Mouse (Mus musculus): ENCODE measurements around the gene Uqcc1. TPM values are rescaled to one million over a fixed set of nuclear protein-coding genes. Genes with fewer than 3 reads are reported as not detected.
"Not testable (repeated sequence)": the region's sequence is repeated elsewhere in the genome, so short reads cannot be mapped to it uniquely, and the experiment has no call there.

The Uqcc1 gene
- polyA plus RNA-seq, 1 experiment from 2014 or later, result 66.5 TPM

GRCm38 (mm10) chr2:155849464-155849863 is 80.6 kb downstream of the Uqcc1 start:
- Histone ChIP-seq H3K4me1 (ENCODE audit: control insufficient read depth, insufficient read depth, low read length) (no peaks in the 10 kb centered on the region), H3K9me3 (replicated peaks; ENCODE audit: control insufficient read depth, low read length) (no peaks in the 10 kb centered on the region), H3K27me3 (ENCODE audit: control insufficient read depth, insufficient read depth, low read length) (no peaks in the 10 kb centered on the region), H3K9ac (ENCODE audit: low read length) (no peak overlapping the region), H3K36me3 (ENCODE audit: control insufficient read depth, insufficient read depth, low read length) (peaks cover 5% of the 10 kb centered on the region; the same call in 1 of the 2 replicates), H3K4me2 (ENCODE audit: low read depth, low read length) (no peak overlapping the region), H3K4me3 (replicated peaks; ENCODE audit: low read length) (no peak overlapping the region), H3K27ac (ENCODE audit: low read length) (no peak overlapping the region)
- ATAC-seq (ENCODE audit: insufficient read depth, low FRiP score), result no peak
- whole genome bisulfite sequencing, result 60% methylated on average over 7 of the region's 7 CpGs

GRCm38 (mm10) chr2:155848291-155848690 is 81.8 kb downstream of the Uqcc1 start:
- Histone ChIP-seq H3K27ac (ENCODE audit: low read length) (no peak overlapping the region), H3K27me3 (ENCODE audit: control insufficient read depth, insufficient read depth, low read length) (no peaks in the 10 kb centered on the region), H3K4me1 (ENCODE audit: control insufficient read depth, insufficient read depth, low read length) (no peaks in the 10 kb centered on the region), H3K9me3 (replicated peaks; ENCODE audit: control insufficient read depth, low read length) (no peaks in the 10 kb centered on the region), H3K36me3 (ENCODE audit: control insufficient read depth, insufficient read depth, low read length) (peaks cover 5% of the 10 kb centered on the region; the same call in 1 of the 2 replicates), H3K4me3 (replicated peaks; ENCODE audit: low read length) (no peak overlapping the region), H3K4me2 (ENCODE audit: low read depth, low read length) (no peak overlapping the region), H3K9ac (ENCODE audit: low read length) (no peak overlapping the region)
- ATAC-seq (ENCODE audit: insufficient read depth, low FRiP score), result no peak
- WGBS, result 23% methylated on average over 6 of the region's 6 CpGs

DNA sequence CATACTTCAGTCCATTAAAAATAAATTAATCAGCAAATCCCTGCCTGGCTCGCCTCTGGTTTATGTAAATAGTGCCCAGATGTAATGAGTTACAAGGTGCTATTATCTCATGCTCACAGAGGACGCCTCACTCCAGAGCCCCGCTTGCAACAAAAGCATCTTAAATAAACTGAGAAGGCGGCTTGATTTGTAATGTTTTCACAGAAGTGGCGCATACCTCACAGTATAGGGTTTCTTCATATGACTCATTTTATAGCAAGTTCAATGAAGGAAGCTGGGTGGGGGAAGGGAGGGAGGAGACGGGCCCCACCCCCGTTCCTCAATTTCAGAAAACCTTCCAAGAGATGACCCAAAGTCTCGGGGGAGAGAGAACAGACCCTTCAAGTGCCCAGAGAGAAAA is 83.2 kb downstream of the Uqcc1 start:
- Histone ChIP-seq H3K27ac (ENCODE audit: low read length) (no peak overlapping the region), H3K27me3 (ENCODE audit: control insufficient read depth, insufficient read depth, low read length) (no peaks in the 10 kb centered on the region), H3K36me3 (ENCODE audit: control insufficient read depth, insufficient read depth, low read length) (peaks cover 5% of the 10 kb centered on the region; the same call in 1 of the 2 replicates), H3K4me2 (ENCODE audit: low read depth, low read length) (no peak overlapping the region), H3K9me3 (replicated peaks; ENCODE audit: control insufficient read depth, low read length) (no peaks in the 10 kb centered on the region), H3K4me3 (replicated peaks; ENCODE audit: low read length) (no peak overlapping the region), H3K9ac (ENCODE audit: low read length) (no peak overlapping the region), H3K4me1 (ENCODE audit: control insufficient read depth, insufficient read depth, low read length) (no peaks in the 10 kb centered on the region)
- ATAC-seq (ENCODE audit: insufficient read depth, low FRiP score), result no peak
- WGBS, result 51% methylated on average over 8 of the region's 8 CpGs

- no peaks in the 10 kb centered on the region for H3K9me3 ChIP-seq (replicated peaks; ENCODE audit: control insufficient read depth, low read length)
- 71% methylated on average over 4 of the region's 4 CpGs for WGBS
- no peaks in the 10 kb centered on the region for H3K4me1 ChIP-seq (ENCODE audit: control insufficient read depth, insufficient read depth, low read length)
- H3K27me3 ChIP-seq (ENCODE audit: control insufficient read depth, insufficient read depth, low read length), result no peaks in the 10 kb centered on the region
- H3K4me3 ChIP-seq (replicated peaks; ENCODE audit: low read length), result no peak overlapping the region
- no peak overlapping the region for H3K9ac ChIP-seq (ENCODE audit: low read length)
- H3K27ac ChIP-seq (ENCODE audit: low read length), result no peak overlapping the region
- ATAC-seq (ENCODE audit: insufficient read depth, low FRiP score), result no peak
- no peak overlapping the region for H3K4me2 ChIP-seq (ENCODE audit: low read depth, low read length)
- H3K36me3 ChIP-seq (ENCODE audit: control insufficient read depth, insufficient read depth, low read length), result no peaks in the 10 kb centered on the region
Measured at GRCm38 (mm10) chr2:155838961-155839360, 91.1 kb downstream of the Uqcc1 start.

- Histone ChIP-seq H3K4me1 (ENCODE audit: control insufficient read depth, insufficient read depth, low read length) (no peaks in the 10 kb centered on the region), H3K9me3 (replicated peaks; ENCODE audit: control insufficient read depth, low read length) (no peaks in the 10 kb centered on the region), H3K4me3 (replicated peaks; ENCODE audit: low read length) (no peak overlapping the region), H3K36me3 (ENCODE audit: control insufficient read depth, insufficient read depth, low read length) (no peaks in the 10 kb centered on the region), H3K9ac (ENCODE audit: low read length) (no peak overlapping the region), H3K27me3 (ENCODE audit: control insufficient read depth, insufficient read depth, low read length) (no peaks in the 10 kb centered on the region), H3K4me2 (ENCODE audit: low read depth, low read length) (no peak overlapping the region), H3K27ac (ENCODE audit: low read length) (no peak overlapping the region)
- 65% methylated on average over 3 of the region's 3 CpGs for WGBS
- no peak for ATAC-seq (ENCODE audit: insufficient read depth, low FRiP score)
Measured at GRCm38 (mm10) chr2:155837961-155838360, 92.1 kb downstream of the Uqcc1 start.

GRCm38 (mm10) chr2:155834732-155835131 is 95.4 kb downstream of the Uqcc1 start, which contains the start of gene Fam83c:
Gene Fam83c (minus strand): TSS chr2:155834854.
- WGBS, result 58% methylated on average over 9 of the region's 9 CpGs
- Histone ChIP-seq H3K4me3 (replicated peaks; ENCODE audit: low read length) (peak within 1 kb of the TSS; percentile 37), H3K36me3 (ENCODE audit: control insufficient read depth, insufficient read depth, low read length) (no peaks in the 10 kb centered on the region), H3K4me1 (ENCODE audit: control insufficient read depth, insufficient read depth, low read length) (no peaks in the 10 kb centered on the region), H3K27me3 (ENCODE audit: control insufficient read depth, insufficient read depth, low read length) (no peaks in the 10 kb centered on the region), H3K27ac (ENCODE audit: low read length) (peak within 1 kb of the TSS; percentile 49), H3K9ac (ENCODE audit: low read length) (peak within 1 kb of the TSS; percentile 66), H3K9me3 (replicated peaks; ENCODE audit: control insufficient read depth, low read length) (no peaks in the 10 kb centered on the region), H3K4me2 (ENCODE audit: low read depth, low read length) (peak within 1 kb of the TSS; percentile 20)
- peak; percentile 77 for ATAC-seq (ENCODE audit: insufficient read depth, low FRiP score)

DNA sequence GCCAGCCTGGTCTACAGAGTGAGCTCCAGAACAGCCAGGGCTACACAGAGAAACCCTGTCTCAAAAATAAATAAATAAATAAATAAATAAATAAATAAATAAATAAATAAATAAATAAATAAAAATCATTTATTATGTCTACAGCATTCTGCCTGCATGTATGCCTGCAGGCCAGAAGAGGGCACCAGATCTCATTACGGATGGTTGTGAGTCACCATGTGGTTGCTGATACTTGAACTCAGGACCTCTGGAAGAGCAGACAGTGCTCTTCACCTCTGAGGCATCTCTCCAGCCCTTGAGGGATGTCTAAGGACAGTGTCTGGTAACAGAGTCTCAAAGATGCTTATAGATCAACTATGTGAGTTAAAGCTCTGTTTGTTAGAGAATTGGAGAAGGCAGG is 98.0 kb downstream of the Uqcc1 start:
- ATAC-seq (ENCODE audit: insufficient read depth, low FRiP score); H3K27me3 ChIP-seq (ENCODE audit: control insufficient read depth, insufficient read depth, low read length); H3K9me3 ChIP-seq (replicated peaks; ENCODE audit: control insufficient read depth, low read length); H3K9ac ChIP-seq (ENCODE audit: low read length); H3K4me2 ChIP-seq (ENCODE audit: low read depth, low read length); H3K4me3 ChIP-seq (replicated peaks; ENCODE audit: low read length); H3K36me3 ChIP-seq (ENCODE audit: control insufficient read depth, insufficient read depth, low read length); H3K27ac ChIP-seq (ENCODE audit: low read length); H3K4me1 ChIP-seq (ENCODE audit: control insufficient read depth, insufficient read depth, low read length): not testable (repeated sequence)
- 68% methylated on average over 1 of the region's 1 CpGs for WGBS

GRCm38 (mm10) chr2:155831302-155831701 is 98.8 kb downstream of the Uqcc1 start:
- Histone ChIP-seq H3K4me2 (ENCODE audit: low read depth, low read length) (no peak overlapping the region), H3K27me3 (ENCODE audit: control insufficient read depth, insufficient read depth, low read length) (no peaks in the 10 kb centered on the region), H3K9me3 (replicated peaks; ENCODE audit: control insufficient read depth, low read length) (no peaks in the 10 kb centered on the region), H3K4me3 (replicated peaks; ENCODE audit: low read length) (no peak overlapping the region), H3K27ac (ENCODE audit: low read length) (no peak overlapping the region), H3K36me3 (ENCODE audit: control insufficient read depth, insufficient read depth, low read length) (no peaks in the 10 kb centered on the region), H3K4me1 (ENCODE audit: control insufficient read depth, insufficient read depth, low read length) (peaks cover 4% of the 10 kb centered on the region; the same call in 1 of the 2 replicates), H3K9ac (ENCODE audit: low read length) (no peak overlapping the region)
- 63% methylated on average over 9 of the region's 9 CpGs for whole genome bisulfite sequencing
- ATAC-seq (ENCODE audit: insufficient read depth, low FRiP score), result no peak

- ATAC-seq (ENCODE audit: insufficient read depth, low FRiP score), result no peak
- Histone ChIP-seq H3K27ac (ENCODE audit: low read length) (no peak overlapping the region), H3K4me2 (ENCODE audit: low read depth, low read length) (no peak overlapping the region), H3K27me3 (ENCODE audit: control insufficient read depth, insufficient read depth, low read length) (no peaks in the 10 kb centered on the region), H3K9me3 (replicated peaks; ENCODE audit: control insufficient read depth, low read length) (no peaks in the 10 kb centered on the region), H3K9ac (ENCODE audit: low read length) (no peak overlapping the region), H3K4me3 (replicated peaks; ENCODE audit: low read length) (no peak overlapping the region), H3K36me3 (ENCODE audit: control insufficient read depth, insufficient read depth, low read length) (no peaks in the 10 kb centered on the region), H3K4me1 (ENCODE audit: control insufficient read depth, insufficient read depth, low read length) (peaks cover 4% of the 10 kb centered on the region; the same call in 1 of the 2 replicates)
- 81% methylated on average over 8 of the region's 8 CpGs for WGBS
Measured at GRCm38 (mm10) chr2:155830841-155831240, 99.3 kb downstream of the Uqcc1 start.
